Mouse (Mus musculus) liver, embryonic 16.5 days (tissue): ENCODE data around the gene Fabp3. TPM values are rescaled to one million over a fixed set of nuclear protein-coding genes. Genes with fewer than 3 reads are reported as not detected.
A peak's percentile ranks its signal among the peaks of the same experiment; 100 is the strongest.

Experiments used
- ATAC-seq: fragments of 200-750 bp; cut with Nextera tagmentation; 2 replicates; pipeline ENCODE4 v1.8.0; 2017; ENCODE audit warnings: low read depth, mild to moderate bottlenecking, moderate number of reproducible peaks, moderate library complexity
- H3K27ac ChIP-seq: fragments of 300-500 bp; sonication (generic); 2 replicates; pipeline ENCODE4 v1.5.1; 2014; ENCODE audit warnings: mild to moderate bottlenecking, low read length
- H3K27me3 ChIP-seq: fragments of 300-500 bp; sonication (generic); 2 replicates; pipeline ENCODE4 v1.6.1; 2014; ENCODE audit warnings: low read depth, low read length, mixed read lengths; ENCODE audit not compliant: control insufficient read depth, insufficient read depth
- H3K36me3 ChIP-seq: fragments of 300-500 bp; sonication (generic); 2 replicates; pipeline ENCODE4 v1.6.1; 2014; ENCODE audit warnings: mild to moderate bottlenecking; ENCODE audit not compliant: control insufficient read depth, insufficient read depth
- H3K4me1 ChIP-seq: fragments of 300-500 bp; sonication (generic); 2 replicates; pipeline ENCODE4 v1.6.1; 2014; ENCODE audit warnings: low read depth, low read length, mixed read lengths; ENCODE audit not compliant: control insufficient read depth
- H3K4me2 ChIP-seq: fragments of 300-500 bp; sonication (generic); 2 replicates; pipeline ENCODE4 v1.6.1; 2014; ENCODE audit warnings: low read depth, low read length, mixed read lengths
- H3K4me3 ChIP-seq: fragments of 300-500 bp; sonication (generic); 2 replicates; pipeline ENCODE4 v1.5.1; 2014; ENCODE audit warnings: low read depth, mild to moderate bottlenecking, low read length
- H3K9ac ChIP-seq: fragments of 300-500 bp; sonication (generic); 2 replicates; pipeline ENCODE4 v1.6.1; 2014; ENCODE audit warnings: low read depth, low read length
- H3K9me3 ChIP-seq: fragments of 300-500 bp; sonication (generic); replicated peaks from 2 replicates; pipeline ENCODE4 v1.6.1; 2016; ENCODE audit warnings: low read length; ENCODE audit not compliant: control insufficient read depth
- WGBS: fragments of 180-500 bp; shearing (Covaris S2); extraction: QIAGEN DNeasy Blood & Tissue Kit; methylation state at CpG from one replicate; pipeline ENCODE4 v1.1.7; 2014; ENCODE audit not compliant: insufficient replicate concordance; 5-methylcytosine and 5-hydroxymethylcytosine counted together
- polyA plus RNA-seq: library from polyadenylated mRNA; unstranded; fragments of >200 nt; fragmentation: Nextera tagmentation; extraction: Ambion mirVana; gene quantifications from 2 replicates; pipeline ENCODE4 v1.2.1, GENCODE M21; 2015

Fabp3 gene
- polyA plus RNA-seq, 1 experiment from 2014 or later: 5.4 TPM

DNA sequence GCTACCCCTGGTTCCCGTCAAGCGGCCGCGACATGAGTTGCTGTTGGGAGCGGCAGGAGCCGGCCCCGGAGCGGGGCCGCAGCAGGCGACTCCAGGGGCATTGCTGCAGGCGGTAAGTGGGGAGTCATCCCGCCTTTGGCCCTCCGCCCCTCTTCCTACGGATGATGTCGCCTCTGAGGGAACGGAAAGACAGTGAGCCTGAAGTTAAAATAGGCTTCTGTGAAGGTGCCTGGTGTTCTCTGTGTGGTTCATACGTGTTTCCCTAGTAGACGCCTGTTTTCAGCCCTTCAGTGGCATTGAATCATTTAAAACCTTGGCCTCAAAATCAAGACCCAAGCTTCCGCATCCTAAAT is 51.8 kb downstream of the Fabp3 start:
- Histone ChIP-seq H3K4me3 (peak overlapping the region; percentile 89), H3K4me2 (peak overlapping the region; percentile 75), H3K4me1 (peaks cover 20% of the 10 kb centered on the region), H3K36me3 (peaks cover 14% of the 10 kb centered on the region), H3K27me3 (no peaks in the 10 kb centered on the region), H3K9me3 (no peaks in the 10 kb centered on the region), H3K27ac (peak overlapping the region; percentile 69), H3K9ac (peak overlapping the region; percentile 89)
- no peak for ATAC-seq
- WGBS: 0% methylated on average over 19 of the region's 19 CpGs

Other genes starting within 250 kb of the Fabp3 start
- gene Pef1, start 206.0 kb upstream of the Fabp3 start, polyA plus RNA-seq: 40.6 and 43.6 TPM in 2 replicates
- gene Hcrtr1, start 169.2 kb upstream of the Fabp3 start, polyA plus RNA-seq: 0.06 TPM in 1 of 2 replicates, not detected in the other
- 35.0 and 37.8 TPM in 2 replicates for gene Tinagl1, start 133.5 kb upstream of the Fabp3 start, polyA plus RNA-seq
- gene Gm853, start 86.2 kb upstream of the Fabp3 start, polyA plus RNA-seq: not detected in 2 replicates
- 0.76 and 1.3 TPM in 2 replicates for gene Serinc2, start 29.4 kb upstream of the Fabp3 start, polyA plus RNA-seq
- gene Gm10570, start 79 bp downstream of the Fabp3 start, polyA plus RNA-seq: not detected in 2 replicates
- 27.5 and 32.1 TPM in 2 replicates for gene Zcchc17, start 51.3 kb downstream of the Fabp3 start, polyA plus RNA-seq
- gene Snrnp40, start 51.5 kb downstream of the Fabp3 start, polyA plus RNA-seq: 52.4 and 56.3 TPM in 2 replicates